Mouse (Mus musculus) urinary bladder, postnatal 36 days (tissue): ENCODE measurements at regions not wholly inside any gene's neighbourhood (a gene's known extent, or its start where the extent isn't known, plus 50 kb on each side); places are given as distances from the start of the nearest gene placed in this dataset.

Source experiments
- DNase-seq, 2 experiments: peaks; one replicate each; pipeline ENCODE4 v3.0.0; 2022; ENCODE audit warnings: low spot score in 2 of 2, mixed read lengths in 1 of 2

DNA sequence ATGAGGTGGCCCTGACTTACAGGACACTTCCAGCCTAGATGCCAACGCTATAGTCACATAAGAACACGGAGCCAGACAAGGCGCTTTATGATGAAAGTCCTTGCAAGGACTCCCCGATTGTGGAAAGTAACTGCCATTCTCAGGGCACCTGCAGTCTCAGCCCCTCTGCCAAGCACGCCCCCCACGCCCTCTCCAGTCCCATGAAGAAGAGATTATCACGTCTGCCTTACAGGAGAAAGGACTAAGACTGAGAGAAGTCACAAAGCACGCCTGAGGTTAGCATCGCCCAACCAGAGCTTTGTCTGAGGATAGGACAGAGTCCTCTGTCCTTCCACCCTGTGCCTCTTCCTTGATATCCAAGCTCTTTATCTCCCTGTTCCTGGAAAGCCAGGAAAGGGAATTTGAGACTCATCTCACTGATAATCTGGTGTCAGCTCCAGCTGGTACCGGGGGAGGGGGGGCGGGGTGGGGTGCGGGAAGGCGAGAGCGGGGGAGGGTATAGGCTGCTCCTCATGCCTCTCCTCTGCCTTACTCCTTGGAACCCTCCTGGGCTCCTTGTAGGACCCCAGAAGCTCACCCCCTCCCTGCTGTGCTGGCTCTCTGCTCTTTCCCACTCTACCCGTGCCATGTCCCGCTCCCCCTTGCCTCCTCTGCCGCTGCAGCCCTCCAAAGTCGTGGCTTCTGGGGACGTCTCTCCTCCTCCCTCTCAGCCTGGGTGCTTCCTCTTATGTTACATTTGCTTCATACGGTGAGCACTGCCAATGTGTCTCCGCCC lies 224.7 kb upstream of the Nfe2l3 start:
- DNase-seq = no peak

DNA sequence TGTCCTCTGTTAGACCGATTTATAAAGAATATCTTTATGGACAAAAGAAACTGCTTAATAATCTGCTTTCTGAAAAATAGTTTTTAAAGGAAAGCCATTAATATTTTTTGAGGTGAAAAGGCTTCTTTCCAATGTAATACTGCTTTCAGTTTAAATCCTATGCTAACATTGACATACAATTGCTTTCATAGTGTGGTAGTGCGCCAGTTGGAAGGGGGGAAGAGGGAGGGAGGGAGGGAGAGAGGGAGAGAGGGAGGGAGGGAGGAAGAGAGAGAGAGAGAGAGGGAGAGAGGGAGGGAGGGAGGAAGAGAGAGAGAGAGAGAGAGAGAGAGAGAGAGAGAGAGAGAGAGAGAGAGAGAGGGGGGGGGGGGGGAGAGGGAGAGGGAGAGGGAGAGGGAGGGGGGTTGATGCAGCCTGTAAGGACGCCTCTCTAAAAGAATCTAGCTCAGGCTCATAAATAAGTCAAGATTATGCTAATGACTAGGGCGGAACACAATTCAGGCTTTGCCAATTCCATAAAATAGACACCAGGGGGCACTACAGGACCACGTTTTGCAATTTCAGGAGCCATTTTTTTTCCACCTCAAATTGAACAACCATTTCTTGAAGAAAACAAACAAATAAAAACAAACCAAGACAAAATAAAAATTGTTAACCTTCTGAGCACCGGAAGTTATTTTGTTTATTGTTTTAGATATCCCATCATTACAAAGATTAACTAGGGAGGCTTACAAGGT lies 223.6 kb upstream of the Nfe2l3 start:
- peak; percentile 37 to 49 for DNase-seq

GRCm38 (mm10) chr6:51211418-51211817 lies 221.1 kb upstream of the Nfe2l3 start:
- DNase-seq = no peak

DNA sequence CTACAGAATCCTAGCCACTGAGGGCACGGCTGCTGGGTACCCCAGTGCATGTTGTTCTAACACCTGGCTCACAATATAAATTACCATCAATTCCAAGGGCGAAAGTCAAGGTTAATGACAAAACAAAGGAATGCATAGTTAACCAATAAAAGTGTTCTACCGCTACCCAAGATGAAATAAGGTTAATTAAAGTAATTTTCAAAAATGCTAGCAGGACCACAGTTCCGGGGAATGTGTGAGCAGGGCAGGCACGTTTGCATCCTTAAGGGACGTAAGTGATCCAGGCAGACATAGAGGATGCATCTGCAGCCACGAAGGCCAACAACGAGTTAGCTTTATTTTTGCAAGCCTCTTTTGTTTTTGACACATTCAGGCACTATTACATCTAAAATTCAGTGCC lies 220.3 kb upstream of the Nfe2l3 start:
- DNase-seq = no peak

DNA sequence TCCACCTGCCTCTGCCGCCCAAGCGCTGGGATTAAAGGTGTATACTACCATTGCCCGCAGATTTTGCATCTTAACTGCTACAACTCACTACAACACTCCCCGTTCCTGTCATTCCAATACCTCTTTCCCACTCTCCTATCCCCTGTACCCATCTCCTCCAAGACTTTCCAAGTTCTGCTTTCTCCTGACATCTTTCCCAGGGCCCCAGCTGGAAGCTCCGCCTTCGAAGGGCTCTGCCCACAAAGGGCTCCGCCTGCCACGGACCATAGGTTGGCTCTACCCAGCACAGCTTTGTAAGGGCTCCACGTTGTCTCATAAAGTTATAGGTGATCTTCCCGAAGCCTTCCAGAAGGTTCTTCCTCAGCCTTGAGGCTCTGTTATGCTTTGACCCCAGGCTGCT lies 217.1 kb upstream of the Nfe2l3 start:
- DNase-seq = no peak

- peak; percentile 51 to 88 for DNase-seq
Observed at GRCm38 (mm10) chr6:51216472-51216871, 216.0 kb upstream of the Nfe2l3 start.

DNA sequence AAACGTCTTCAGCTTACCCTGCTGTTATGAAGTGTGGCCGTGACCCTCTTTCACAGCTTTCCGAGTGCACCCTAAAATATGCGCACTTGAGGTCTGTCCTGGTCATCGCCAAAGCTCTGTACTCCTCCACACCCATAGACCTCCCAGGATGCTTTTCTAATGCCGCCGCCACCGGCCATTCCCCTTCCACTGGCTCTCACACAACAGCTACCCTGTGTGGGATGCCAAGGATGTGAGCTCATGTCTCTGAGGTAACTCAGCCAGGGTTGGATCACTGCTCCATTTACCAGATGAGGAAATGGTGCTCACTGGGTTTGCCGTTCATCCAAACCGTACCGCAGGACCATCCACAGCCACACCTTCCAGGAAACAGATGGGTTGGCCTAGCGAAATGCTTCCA lies 212.8 kb upstream of the Nfe2l3 start:
- DNase-seq = no peak

GRCm38 (mm10) chr6:51220778-51221177 lies 211.7 kb upstream of the Nfe2l3 start:
- DNase-seq = peak; percentile 53 to 56

DNA sequence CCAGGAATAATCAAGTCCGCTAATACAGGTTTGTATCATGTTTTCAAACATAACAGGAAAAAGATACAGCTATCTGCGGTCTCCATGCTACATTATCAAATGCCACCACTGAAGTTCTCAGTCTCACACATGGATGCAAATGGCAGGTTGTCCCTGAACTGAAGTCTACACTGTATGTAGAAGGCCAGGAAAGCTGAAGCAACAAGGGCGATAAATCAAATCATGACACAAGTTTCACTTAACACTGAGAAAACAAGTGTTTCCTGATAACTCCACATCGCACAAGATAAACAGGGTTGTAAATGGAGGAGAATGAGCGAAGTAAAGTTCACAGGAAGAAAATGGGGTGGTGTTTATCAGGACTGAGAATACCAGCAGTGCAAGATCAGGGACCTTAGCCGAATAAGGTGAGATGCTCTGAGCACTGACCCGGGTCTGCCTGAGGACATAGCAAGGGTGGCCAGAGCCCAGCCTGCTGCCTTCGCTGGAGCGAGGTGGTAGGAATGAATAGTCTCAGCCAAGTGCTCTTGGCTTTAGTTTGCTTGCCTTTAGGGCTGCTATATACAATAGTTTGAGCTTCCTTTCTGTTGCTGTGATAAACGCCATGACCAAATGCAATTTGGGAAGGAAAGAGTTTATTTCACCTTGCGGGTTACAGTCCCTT lies 196.3 kb upstream of the Nfe2l3 start:
- DNase-seq = no peak

DNA sequence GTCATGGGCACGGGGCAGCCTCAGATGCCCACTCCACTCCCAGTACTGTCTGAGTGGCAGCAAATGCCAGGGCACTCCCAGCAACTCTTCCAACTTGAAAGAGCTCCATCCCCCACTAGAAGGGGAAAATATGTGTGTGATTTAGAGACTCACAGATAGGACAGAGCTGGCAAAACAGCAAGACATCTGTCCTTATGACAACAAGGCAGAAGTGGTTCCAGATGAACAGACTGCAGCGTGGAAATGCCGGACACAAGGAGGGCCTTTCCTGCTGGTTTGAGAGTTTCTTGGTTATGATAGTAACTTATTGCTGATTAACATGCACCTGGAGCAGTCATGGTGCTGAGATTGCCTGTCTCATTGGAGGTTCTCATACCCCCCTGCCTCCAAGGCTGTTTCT lies 192.4 kb upstream of the Nfe2l3 start:
- no peak for DNase-seq

- no peak for DNase-seq
Observed at GRCm38 (mm10) chr6:51250233-51250632, 182.2 kb upstream of the Nfe2l3 start.

DNA sequence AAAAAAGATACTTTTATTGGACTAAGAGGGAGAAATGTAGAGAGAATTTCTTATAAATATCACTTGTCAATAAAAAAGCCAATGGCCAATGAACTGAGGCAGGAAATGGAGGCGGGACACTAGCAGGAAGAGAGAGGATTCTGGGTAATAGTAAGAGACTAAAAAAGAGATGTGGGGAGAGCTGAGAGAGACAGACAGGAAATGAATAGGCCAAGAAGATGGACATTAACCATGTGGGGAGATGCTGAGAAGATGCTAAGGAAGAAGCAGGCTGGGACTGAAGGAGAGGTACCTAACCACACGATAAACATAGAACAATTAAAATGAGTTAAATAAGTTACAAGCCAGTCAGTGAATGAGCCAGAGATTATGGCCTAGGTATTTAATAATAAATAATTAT lies 181.0 kb upstream of the Nfe2l3 start:
- no peak for DNase-seq

DNA sequence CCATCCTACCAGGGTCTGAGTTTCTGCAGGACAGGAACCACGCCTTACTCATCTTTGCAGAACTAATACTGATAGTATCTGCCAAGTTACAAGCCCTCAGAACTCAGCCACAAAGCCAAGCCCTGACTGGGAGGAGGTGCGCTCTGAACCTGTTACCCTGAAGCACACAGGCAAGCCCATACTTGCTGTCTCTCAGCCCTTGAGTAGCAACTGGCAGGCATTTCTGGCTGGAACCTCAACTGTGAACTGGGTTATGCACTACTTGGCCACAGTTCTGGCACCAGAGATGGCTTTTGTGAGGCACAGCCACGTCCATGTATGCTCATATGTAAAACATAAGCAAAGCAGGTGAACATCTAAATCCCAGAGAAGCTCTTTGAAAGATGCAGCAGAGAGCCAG lies 179.7 kb upstream of the Nfe2l3 start:
- peak; percentile 15 to 30 for DNase-seq

GRCm38 (mm10) chr6:51256631-51257030 lies 175.8 kb upstream of the Nfe2l3 start:
- DNase-seq = no peak

- no peak for DNase-seq
Observed at GRCm38 (mm10) chr6:51257524-51257923, 174.9 kb upstream of the Nfe2l3 start.

DNA sequence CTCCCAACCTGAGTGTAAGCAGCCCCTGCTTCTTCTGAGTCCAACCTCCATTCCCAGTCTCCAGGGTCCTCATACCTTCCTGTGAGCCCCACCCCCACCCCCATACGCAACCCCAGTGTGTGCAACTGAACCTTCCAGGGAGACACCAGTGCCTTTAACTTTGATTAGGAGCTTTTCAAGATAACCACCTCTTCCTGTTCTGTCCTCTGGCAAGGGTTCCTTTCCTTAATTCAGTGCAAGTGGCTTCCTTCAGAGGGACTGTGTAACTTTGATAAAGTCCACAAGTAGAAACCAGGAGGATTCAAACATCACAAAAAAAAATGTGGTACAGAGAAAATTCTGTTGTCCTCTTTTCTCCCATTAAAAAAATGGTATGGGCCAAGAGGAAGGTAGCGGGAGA lies 174.2 kb upstream of the Nfe2l3 start:
- no peak for DNase-seq

DNA sequence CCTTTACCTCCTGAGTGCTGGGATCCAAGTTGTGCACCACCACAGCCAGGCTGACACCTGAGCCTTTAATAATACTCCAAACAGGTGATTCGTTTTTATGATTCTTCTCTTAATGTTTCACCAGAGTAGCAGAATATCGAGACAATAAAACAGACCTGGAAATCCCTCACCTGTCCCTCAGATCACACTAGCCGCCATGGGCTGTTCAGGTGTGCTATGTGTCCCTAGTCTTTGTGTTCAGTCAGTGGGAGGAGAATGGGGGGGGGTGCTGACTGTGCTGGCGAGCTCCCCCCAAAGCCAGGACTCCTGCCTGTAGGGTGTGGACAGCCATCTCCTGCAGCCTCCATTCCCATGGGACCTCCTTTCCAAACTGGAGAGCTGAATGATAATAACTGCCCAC lies 168.9 kb upstream of the Nfe2l3 start:
- no peak for DNase-seq

DNA sequence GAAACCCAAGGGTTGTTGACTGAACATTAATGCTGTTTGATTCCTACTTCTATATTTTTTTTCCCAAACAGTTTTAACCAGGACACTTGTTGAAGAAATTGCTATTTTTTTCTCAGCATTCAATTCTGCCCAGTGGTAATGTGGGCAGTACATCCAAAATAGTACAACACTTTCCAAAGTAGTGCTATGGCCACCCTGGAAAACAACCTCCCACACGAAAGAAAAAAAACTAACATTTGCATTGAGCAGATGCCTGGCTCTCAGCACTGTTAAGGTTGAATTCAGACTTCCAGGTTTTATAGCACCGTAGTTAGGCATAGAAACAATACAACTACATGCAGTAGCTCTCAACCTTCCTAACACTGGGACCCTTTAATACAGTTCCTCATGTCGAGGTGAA lies 167.1 kb upstream of the Nfe2l3 start:
- no peak for DNase-seq

- no peak for DNase-seq
Observed at GRCm38 (mm10) chr6:51266721-51267120, 165.7 kb upstream of the Nfe2l3 start.

DNA sequence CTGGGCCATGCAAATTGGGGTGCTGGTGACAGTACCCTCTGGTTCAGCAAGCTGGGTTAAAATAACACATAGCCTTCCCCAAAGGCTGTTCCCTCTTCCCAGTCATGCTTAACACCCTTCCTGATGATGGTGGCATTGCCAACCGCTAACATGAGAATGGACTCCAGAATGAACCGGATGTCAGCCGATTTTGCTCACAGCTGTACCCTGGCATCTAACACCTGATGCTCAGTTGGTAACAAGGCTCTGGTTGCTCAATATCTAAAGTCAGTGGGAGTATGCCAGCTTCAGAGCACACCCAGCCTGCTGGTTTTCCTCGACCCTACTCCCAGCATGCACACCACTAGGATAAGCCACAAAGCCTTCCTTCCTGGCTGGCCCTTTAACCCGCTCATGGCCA lies 164.6 kb upstream of the Nfe2l3 start:
- DNase-seq = no peak

DNA sequence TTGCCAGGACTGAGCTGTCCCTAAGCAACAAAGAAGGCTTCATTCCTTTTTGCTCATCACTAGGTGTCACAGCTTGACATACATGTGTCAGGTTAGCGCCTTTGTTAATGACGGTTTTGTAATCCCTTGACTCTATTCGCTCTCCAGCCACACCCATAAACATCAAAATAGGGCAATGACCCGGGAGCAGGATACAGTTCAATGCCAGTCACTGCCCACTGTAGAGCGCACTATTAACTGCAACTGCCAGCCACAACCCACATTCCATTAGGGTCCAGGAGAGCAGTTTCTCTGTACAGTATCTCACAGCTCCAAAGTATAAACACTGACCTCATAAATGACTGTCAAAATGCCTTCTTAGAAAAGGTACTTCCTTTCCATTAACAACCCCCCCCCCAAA lies 163.5 kb upstream of the Nfe2l3 start:
- no peak for DNase-seq

- DNase-seq = no peak
Observed at GRCm38 (mm10) chr6:51269617-51270016, 162.9 kb upstream of the Nfe2l3 start.
